In genomic region chr4:59360704-59361103, GRCm38 (mm10) we compare ENCODE assay signal across 8 mouse cellular contexts.
DNase-seq lines count a peak whose midpoint lies in the region; ATAC-seq and TF ChIP-seq lines count a peak whose summit lies in the region.

No protein-coding gene starts in this region.

- TF ChIP-seq POLR2A in MEL (IDR thresholded peaks at IDR 0.05; ENCODE audit: control insufficient read depth in 1 of 2, insufficient read depth in 1 of 2, low read depth in 1 of 2, low read length in 2 of 2, poor library complexity in 1 of 2) = no peak

- TF ChIP-seq EP300 in MEL (IDR thresholded peaks at IDR 0.05; ENCODE audit: low read depth in 1 of 2, low read length in 2 of 2) = no peak

- H3K4me1 ChIP-seq in MEL (ENCODE audit: control insufficient read depth in 1 of 2, insufficient read depth in 2 of 2, low read length in 2 of 2) = peaks cover 0 to 11% of the 10 kb centered on the region in 2 experiments; a peak in 2 of 4 replicates
- no peaks in the 10 kb centered on the region for H3K4me1 ChIP-seq in forebrain, embryonic 11.5 days (replicated peaks; ENCODE audit: control insufficient read depth, insufficient read depth, low read length)
- peaks cover 7% of the 10 kb centered on the region for H3K4me1 ChIP-seq in hindbrain, embryonic 13.5 days (replicated peaks)

- peaks cover 10 to 28% of the 10 kb centered on the region in 2 experiments for H3K36me3 ChIP-seq in MEL (ENCODE audit: control insufficient read depth in 1 of 2, insufficient read depth in 2 of 2, low read length in 2 of 2)
- H3K36me3 ChIP-seq in forebrain, embryonic 11.5 days (ENCODE audit: control insufficient read depth, insufficient read depth, low read length) = no peaks in the 10 kb centered on the region
- H3K36me3 ChIP-seq in hindbrain, embryonic 13.5 days = no peaks in the 10 kb centered on the region

- no peaks in the 10 kb centered on the region for H3K27me3 ChIP-seq in MEL (ENCODE audit: control insufficient read depth in 1 of 2, insufficient read depth in 2 of 2, low read length in 2 of 2)
- H3K27me3 ChIP-seq in forebrain, embryonic 11.5 days (ENCODE audit: control insufficient read depth, insufficient read depth, low read length) = no peaks in the 10 kb centered on the region
- no peaks in the 10 kb centered on the region for H3K27me3 ChIP-seq in hindbrain, embryonic 13.5 days

- no peak for DNase-seq in MEL (ENCODE audit: low read depth, low spot score)
- peak; percentile 48 for DNase-seq in c-Kit-negative CD71-positive TER-119-positive erythroid progenitor cells, embryonic 14.5 days (ENCODE audit: low read depth, low spot score)
- peak; percentile 87 for DNase-seq in forebrain, embryonic 11.5 days (ENCODE audit: low spot score)
- DNase-seq in left cerebral cortex, adult 8-10 months (ENCODE audit: low spot score in 2 of 2) = peak; percentile 37 to 78
- DNase-seq in right cerebral cortex, postnatal 14 days = peak; percentile 85
- DNase-seq in urinary bladder, postnatal 36 days (ENCODE audit: low spot score in 2 of 2) = peak; percentile 77 to 84

- no peak overlapping the region for H3K27ac ChIP-seq in MEL (ENCODE audit: control insufficient read depth, low read depth, low read length)
- no peak overlapping the region for H3K27ac ChIP-seq in forebrain, embryonic 11.5 days (ENCODE audit: low read depth, low read length)
- no peak overlapping the region for H3K27ac ChIP-seq in hindbrain, embryonic 13.5 days

- no peaks in the 10 kb centered on the region for H3K79me2 ChIP-seq in MEL (ENCODE audit: control insufficient read depth, insufficient read depth, low read length, poor library complexity)

- no peak for ATAC-seq in forebrain, embryonic 11.5 days (replicated peaks; ENCODE audit: low FRiP score)
- no peak for ATAC-seq in hindbrain, embryonic 13.5 days (ENCODE audit: low FRiP score)
- peak; percentile 87 for ATAC-seq in megakaryocyte, adult 5-6 weeks (ENCODE audit: poor library complexity, severe bottlenecking)

- no peak overlapping the region for H3K4me2 ChIP-seq in forebrain, embryonic 11.5 days (ENCODE audit: low read depth, low read length, severe bottlenecking)
- peak overlapping the region; percentile 32; the same call in 1 of the 2 replicates for H3K4me2 ChIP-seq in hindbrain, embryonic 13.5 days

- H3K4me3 ChIP-seq in MEL (ENCODE audit: control insufficient read depth in 1 of 2, insufficient read depth in 1 of 2, low read depth in 2 of 2, low read length in 2 of 2) = no peak overlapping the region
- H3K4me3 ChIP-seq in forebrain, embryonic 11.5 days (ENCODE audit: low read depth, low read length) = no peak overlapping the region
- H3K4me3 ChIP-seq in hindbrain, embryonic 13.5 days = no peak overlapping the region

- peak; percentile 15 to 43 (median 35); a peak in 4 of 6 replicates for TF ChIP-seq CTCF in MEL (IDR thresholded peaks at IDR 0.05 in 2 of 3, conservative IDR thresholded peaks at IDR 0.05 in 1 of 3; ENCODE audit: control insufficient read depth in 1 of 3, insufficient read depth in 1 of 3, low read depth in 2 of 3, low read length in 3 of 3, poor library complexity in 1 of 3, severe bottlenecking in 1 of 3)

- H3K9ac ChIP-seq in MEL (ENCODE audit: control insufficient read depth, low read depth, low read length, poor library complexity, severe bottlenecking) = no peak overlapping the region
- H3K9ac ChIP-seq in forebrain, embryonic 11.5 days (ENCODE audit: low read length) = no peak overlapping the region
- no peak overlapping the region for H3K9ac ChIP-seq in hindbrain, embryonic 13.5 days

- TF ChIP-seq RAD21 in MEL (IDR thresholded peaks at IDR 0.05; ENCODE audit: low read depth, low read length) = peak; percentile 5

- no peaks in the 10 kb centered on the region for H3K9me3 ChIP-seq in MEL (replicated peaks; ENCODE audit: insufficient read depth, low read length)
- H3K9me3 ChIP-seq in forebrain, embryonic 11.5 days (ENCODE audit: control insufficient read depth, low read length) = no peaks in the 10 kb centered on the region
- no peaks in the 10 kb centered on the region for H3K9me3 ChIP-seq in hindbrain, embryonic 13.5 days

- 4% methylated on average over 15 of the region's 15 CpGs for WGBS in forebrain, embryonic 11.5 days
- WGBS in hindbrain, embryonic 13.5 days = 4% methylated on average over 15 of the region's 15 CpGs

TF ChIP-seq in MEL, 35 proteins besides CTCF, POLR2A, EP300 and RAD21:
- TF ChIP-seq SMC3 (IDR thresholded peaks at IDR 0.05; ENCODE audit: low read depth, low read length) (peak; percentile 24; the same call in 1 of the 2 replicates), CHD1 (IDR thresholded peaks at IDR 0.05; ENCODE audit: low read depth, low read length) (no peak)
